Mouse (Mus musculus): Measurements from ENCODE around the gene 1110065P20Rik.

The 1110065P20Rik gene

GRCm38 (mm10) chr4:124840998-124841397, 10.0 kb downstream of the 1110065P20Rik start:
- DNase-seq = no peak

- no peak for DNase-seq
These were observed 12.8 kb downstream of the 1110065P20Rik start for GRCm38 (mm10) chr4:124838035-124838700.

GRCm38 (mm10) chr4:124832796-124833195, 18.2 kb downstream of the 1110065P20Rik start:
- DNase-seq = no peak

GRCm38 (mm10) chr4:124829671-124830070, 21.3 kb downstream of the 1110065P20Rik start:
- DNase-seq = no peak

- no peak for DNase-seq
These were observed 25.5 kb downstream of the 1110065P20Rik start for GRCm38 (mm10) chr4:124825371-124825965.

- DNase-seq = no peak
These were observed 26.0 kb downstream of the 1110065P20Rik start for GRCm38 (mm10) chr4:124824967-124825366.

GRCm38 (mm10) chr4:124818832-124819231, 32.2 kb downstream of the 1110065P20Rik start:
- DNase-seq = no peak

- DNase-seq = peak; percentile 40 to 60
These were observed 33.2 kb downstream of the 1110065P20Rik start for GRCm38 (mm10) chr4:124817803-124818202.

GRCm38 (mm10) chr4:124815901-124816300, 35.1 kb downstream of the 1110065P20Rik start:
- DNase-seq = no peak

- DNase-seq = no peak
These were observed 39.5 kb downstream of the 1110065P20Rik start for GRCm38 (mm10) chr4:124811347-124811975.

GRCm38 (mm10) chr4:124810056-124810455, 40.9 kb downstream of the 1110065P20Rik start:
- DNase-seq = no peak

- no peak for DNase-seq
These were observed 41.7 kb downstream of the 1110065P20Rik start for GRCm38 (mm10) chr4:124809136-124809883.

- DNase-seq = no peak
These were observed 42.5 kb downstream of the 1110065P20Rik start for GRCm38 (mm10) chr4:124808511-124808910.

GRCm38 (mm10) chr4:124803406-124803805, 47.6 kb downstream of the 1110065P20Rik start:
- DNase-seq = no peak

- DNase-seq = peak; percentile 98
These were observed 48.4 kb downstream of the 1110065P20Rik start for GRCm38 (mm10) chr4:124802309-124803260.

- peak; percentile 96 for DNase-seq
These were observed 49.3 kb downstream of the 1110065P20Rik start, which contains the start of gene Mtf1 for GRCm38 (mm10) chr4:124801552-124802308. Gene Mtf1 (plus strand): TSS chr4:124802104.
